Mouse (Mus musculus): Measurements from ENCODE around the gene Xylt1. TPM values are rescaled to one million over a fixed set of nuclear protein-coding genes. Genes with fewer than 3 reads are reported as not detected.

Xylt1 gene
- polyA plus RNA-seq, 1 experiment from 2014 or later: 2.1 TPM

- DNase-seq (ENCODE audit: low spot score): no peak
- WGBS: 66% methylated on average over 3 of the region's 3 CpGs
- ATAC-seq (ENCODE audit: low FRiP score): no peak
Measured at GRCm38 (mm10) chr7:117636713-117637112, 255.9 kb downstream of the Xylt1 start.

GRCm38 (mm10) chr7:117637997-117638396, 257.2 kb downstream of the Xylt1 start:
- no peak for DNase-seq (ENCODE audit: low spot score)
- Histone ChIP-seq H3K4me1 (replicated peaks; ENCODE audit: control insufficient read depth, insufficient read depth, low read length) (no peaks in the 10 kb centered on the region), H3K4me3 (ENCODE audit: low read depth, low read length) (no peak overlapping the region), H3K27me3 (ENCODE audit: control insufficient read depth, insufficient read depth, low read length) (no peaks in the 10 kb centered on the region), H3K4me2 (replicated peaks; ENCODE audit: low read depth, low read length) (no peak overlapping the region), H3K27ac (ENCODE audit: low read depth, low read length) (no peak overlapping the region), H3K9me3 (ENCODE audit: control insufficient read depth, low read length) (no peaks in the 10 kb centered on the region), H3K9ac (ENCODE audit: low read depth, low read length) (no peak overlapping the region), H3K36me3 (ENCODE audit: control insufficient read depth, insufficient read depth, low read length) (no peaks in the 10 kb centered on the region)
- 97% methylated on average over 2 of the region's 2 CpGs for WGBS
- no peak for ATAC-seq (ENCODE audit: low FRiP score)

More at GRCm38 (mm10) chr7:117636713-117637112, 255.9 kb downstream of the Xylt1 start:
- Histone ChIP-seq H3K4me2 (replicated peaks; ENCODE audit: low read depth, low read length) (no peak overlapping the region), H3K9ac (ENCODE audit: low read depth, low read length) (no peak overlapping the region), H3K36me3 (ENCODE audit: control insufficient read depth, insufficient read depth, low read length) (no peaks in the 10 kb centered on the region), H3K4me1 (replicated peaks; ENCODE audit: control insufficient read depth, insufficient read depth, low read length) (no peaks in the 10 kb centered on the region), H3K9me3 (ENCODE audit: control insufficient read depth, low read length) (no peaks in the 10 kb centered on the region), H3K27ac (ENCODE audit: low read depth, low read length) (no peak overlapping the region), H3K27me3 (ENCODE audit: control insufficient read depth, insufficient read depth, low read length) (no peaks in the 10 kb centered on the region), H3K4me3 (ENCODE audit: low read depth, low read length) (no peak overlapping the region)

GRCm38 (mm10) chr7:117652637-117653036, 271.9 kb downstream of the Xylt1 start:
- no peaks in the 10 kb centered on the region for H3K27me3 ChIP-seq (ENCODE audit: control insufficient read depth, insufficient read depth, low read length)
- ATAC-seq (ENCODE audit: low FRiP score) (no peak), DNase-seq (ENCODE audit: low spot score) (no peak)
- H3K36me3 ChIP-seq (ENCODE audit: control insufficient read depth, insufficient read depth, low read length): no peaks in the 10 kb centered on the region
- H3K9me3 ChIP-seq (ENCODE audit: control insufficient read depth, low read length): no peaks in the 10 kb centered on the region
- no peak overlapping the region for H3K4me3 ChIP-seq (ENCODE audit: low read depth, low read length)
- no peak overlapping the region for H3K4me2 ChIP-seq (replicated peaks; ENCODE audit: low read depth, low read length)
- WGBS: 72% methylated on average over 1 of the region's 1 CpGs
- H3K27ac ChIP-seq (ENCODE audit: low read depth, low read length): no peak overlapping the region
- H3K4me1 ChIP-seq (replicated peaks; ENCODE audit: control insufficient read depth, insufficient read depth, low read length): no peaks in the 10 kb centered on the region
- H3K9ac ChIP-seq (ENCODE audit: low read depth, low read length): no peak overlapping the region

GRCm38 (mm10) chr7:117655732-117656131, 275.0 kb downstream of the Xylt1 start:
- H3K4me3 ChIP-seq (ENCODE audit: low read depth, low read length): no peak overlapping the region
- ATAC-seq (ENCODE audit: low FRiP score) (no peak), DNase-seq (ENCODE audit: low spot score) (no peak)
- no peaks in the 10 kb centered on the region for H3K9me3 ChIP-seq (ENCODE audit: control insufficient read depth, low read length)
- H3K27ac ChIP-seq (ENCODE audit: low read depth, low read length): no peak overlapping the region
- no peaks in the 10 kb centered on the region for H3K36me3 ChIP-seq (ENCODE audit: control insufficient read depth, insufficient read depth, low read length)
- no peaks in the 10 kb centered on the region for H3K4me1 ChIP-seq (replicated peaks; ENCODE audit: control insufficient read depth, insufficient read depth, low read length)
- no peaks in the 10 kb centered on the region for H3K27me3 ChIP-seq (ENCODE audit: control insufficient read depth, insufficient read depth, low read length)
- no peak overlapping the region for H3K4me2 ChIP-seq (replicated peaks; ENCODE audit: low read depth, low read length)
- 98% methylated on average over 5 of the region's 5 CpGs for WGBS
- H3K9ac ChIP-seq (ENCODE audit: low read depth, low read length): no peak overlapping the region

GRCm38 (mm10) chr7:117658180-117658579, 277.4 kb downstream of the Xylt1 start:
- Histone ChIP-seq H3K27me3 (ENCODE audit: control insufficient read depth, insufficient read depth, low read length) (no peaks in the 10 kb centered on the region), H3K27ac (ENCODE audit: low read depth, low read length) (no peak overlapping the region), H3K4me3 (ENCODE audit: low read depth, low read length) (no peak overlapping the region), H3K4me1 (replicated peaks; ENCODE audit: control insufficient read depth, insufficient read depth, low read length) (no peaks in the 10 kb centered on the region), H3K9me3 (ENCODE audit: control insufficient read depth, low read length) (no peaks in the 10 kb centered on the region), H3K9ac (ENCODE audit: low read depth, low read length) (no peak overlapping the region), H3K36me3 (ENCODE audit: control insufficient read depth, insufficient read depth, low read length) (no peaks in the 10 kb centered on the region), H3K4me2 (replicated peaks; ENCODE audit: low read depth, low read length) (no peak overlapping the region)
- WGBS: 94% methylated on average over 4 of the region's 4 CpGs
- ATAC-seq (ENCODE audit: low FRiP score) (no peak), DNase-seq (ENCODE audit: low spot score) (no peak)

- Histone ChIP-seq H3K4me3 (ENCODE audit: low read depth, low read length) (no peak overlapping the region), H3K36me3 (ENCODE audit: control insufficient read depth, insufficient read depth, low read length) (no peaks in the 10 kb centered on the region), H3K9ac (ENCODE audit: low read depth, low read length) (no peak overlapping the region), H3K27ac (ENCODE audit: low read depth, low read length) (no peak overlapping the region), H3K27me3 (ENCODE audit: control insufficient read depth, insufficient read depth, low read length) (no peaks in the 10 kb centered on the region), H3K4me1 (replicated peaks; ENCODE audit: control insufficient read depth, insufficient read depth, low read length) (no peaks in the 10 kb centered on the region), H3K4me2 (replicated peaks; ENCODE audit: low read depth, low read length) (no peak overlapping the region), H3K9me3 (ENCODE audit: control insufficient read depth, low read length) (no peaks in the 10 kb centered on the region)
- ATAC-seq (ENCODE audit: low FRiP score) (no peak), DNase-seq (ENCODE audit: low spot score) (no peak)
- WGBS: 94% methylated on average over 4 of the region's 4 CpGs
Measured at GRCm38 (mm10) chr7:117658739-117659138, 278.0 kb downstream of the Xylt1 start.

GRCm38 (mm10) chr7:117667286-117667685, 286.5 kb downstream of the Xylt1 start:
- 93% methylated on average over 10 of the region's 10 CpGs for WGBS
- DNase-seq (ENCODE audit: low spot score) (no peak), ATAC-seq (ENCODE audit: low FRiP score) (no peak)
- no peaks in the 10 kb centered on the region for H3K9me3 ChIP-seq (ENCODE audit: control insufficient read depth, low read length)
- H3K9ac ChIP-seq (ENCODE audit: low read depth, low read length): no peak overlapping the region
- H3K4me1 ChIP-seq (replicated peaks; ENCODE audit: control insufficient read depth, insufficient read depth, low read length): no peaks in the 10 kb centered on the region
- no peaks in the 10 kb centered on the region for H3K27me3 ChIP-seq (ENCODE audit: control insufficient read depth, insufficient read depth, low read length)
- no peak overlapping the region for H3K4me3 ChIP-seq (ENCODE audit: low read depth, low read length)
- no peak overlapping the region for H3K27ac ChIP-seq (ENCODE audit: low read depth, low read length)
- H3K36me3 ChIP-seq (ENCODE audit: control insufficient read depth, insufficient read depth, low read length): no peaks in the 10 kb centered on the region
- no peak overlapping the region for H3K4me2 ChIP-seq (replicated peaks; ENCODE audit: low read depth, low read length)

- Histone ChIP-seq H3K9me3 (ENCODE audit: control insufficient read depth, low read length) (no peaks in the 10 kb centered on the region), H3K4me3 (ENCODE audit: low read depth, low read length) (no peak overlapping the region), H3K27ac (ENCODE audit: low read depth, low read length) (no peak overlapping the region), H3K27me3 (ENCODE audit: control insufficient read depth, insufficient read depth, low read length) (no peaks in the 10 kb centered on the region), H3K4me1 (replicated peaks; ENCODE audit: control insufficient read depth, insufficient read depth, low read length) (no peaks in the 10 kb centered on the region), H3K36me3 (ENCODE audit: control insufficient read depth, insufficient read depth, low read length) (no peaks in the 10 kb centered on the region), H3K9ac (ENCODE audit: low read depth, low read length) (no peak overlapping the region), H3K4me2 (replicated peaks; ENCODE audit: low read depth, low read length) (no peak overlapping the region)
- no peak for DNase-seq (ENCODE audit: low spot score)
- no peak for ATAC-seq (ENCODE audit: low FRiP score)
- 85% methylated on average over 9 of the region's 9 CpGs for WGBS
Measured at GRCm38 (mm10) chr7:117668226-117668625, 287.4 kb downstream of the Xylt1 start.

- ATAC-seq (ENCODE audit: low FRiP score) (no peak), DNase-seq (ENCODE audit: low spot score) (no peak)
- no peak overlapping the region for H3K4me2 ChIP-seq (replicated peaks; ENCODE audit: low read depth, low read length)
- no peaks in the 10 kb centered on the region for H3K36me3 ChIP-seq (ENCODE audit: control insufficient read depth, insufficient read depth, low read length)
- no peak overlapping the region for H3K9ac ChIP-seq (ENCODE audit: low read depth, low read length)
- no peak overlapping the region for H3K27ac ChIP-seq (ENCODE audit: low read depth, low read length)
- no peaks in the 10 kb centered on the region for H3K9me3 ChIP-seq (ENCODE audit: control insufficient read depth, low read length)
- 90% methylated on average over 7 of the region's 7 CpGs for WGBS
- H3K27me3 ChIP-seq (ENCODE audit: control insufficient read depth, insufficient read depth, low read length): no peaks in the 10 kb centered on the region
- H3K4me3 ChIP-seq (ENCODE audit: low read depth, low read length): no peak overlapping the region
- H3K4me1 ChIP-seq (replicated peaks; ENCODE audit: control insufficient read depth, insufficient read depth, low read length): no peaks in the 10 kb centered on the region
Measured at GRCm38 (mm10) chr7:117672121-117672591, 291.4 kb downstream of the Xylt1 start.

Data from hindbrain, embryonic 11.5 days (tissue).